Mouse (Mus musculus) activated CD4-positive, CD25-positive, alpha-beta regulatory T cell, adult 4 months (primary cell): ENCODE data around the gene Tut7. TPM values are rescaled to one million over a fixed set of nuclear protein-coding genes. Genes with fewer than 3 reads are reported as not detected.
"Not testable (repeated sequence)": the region's sequence is repeated elsewhere in the genome, so short reads cannot be mapped to it uniquely, and the experiment has no call there.

Experiments
- ATAC-seq: one replicate; pipeline ENCODE4 v1.8.0; 2017
- polyA plus RNA-seq, 2 experiments: library from polyadenylated mRNA; unstranded; fragments of 100-300 nt; shearing (Covaris generic); gene quantifications; one replicate each; pipeline ENCODE4 v1.2.1; 2017

Gene Tut7
- polyA plus RNA-seq: 10 to 100 TPM; 62.4 to 64.7 TPM

DNA sequence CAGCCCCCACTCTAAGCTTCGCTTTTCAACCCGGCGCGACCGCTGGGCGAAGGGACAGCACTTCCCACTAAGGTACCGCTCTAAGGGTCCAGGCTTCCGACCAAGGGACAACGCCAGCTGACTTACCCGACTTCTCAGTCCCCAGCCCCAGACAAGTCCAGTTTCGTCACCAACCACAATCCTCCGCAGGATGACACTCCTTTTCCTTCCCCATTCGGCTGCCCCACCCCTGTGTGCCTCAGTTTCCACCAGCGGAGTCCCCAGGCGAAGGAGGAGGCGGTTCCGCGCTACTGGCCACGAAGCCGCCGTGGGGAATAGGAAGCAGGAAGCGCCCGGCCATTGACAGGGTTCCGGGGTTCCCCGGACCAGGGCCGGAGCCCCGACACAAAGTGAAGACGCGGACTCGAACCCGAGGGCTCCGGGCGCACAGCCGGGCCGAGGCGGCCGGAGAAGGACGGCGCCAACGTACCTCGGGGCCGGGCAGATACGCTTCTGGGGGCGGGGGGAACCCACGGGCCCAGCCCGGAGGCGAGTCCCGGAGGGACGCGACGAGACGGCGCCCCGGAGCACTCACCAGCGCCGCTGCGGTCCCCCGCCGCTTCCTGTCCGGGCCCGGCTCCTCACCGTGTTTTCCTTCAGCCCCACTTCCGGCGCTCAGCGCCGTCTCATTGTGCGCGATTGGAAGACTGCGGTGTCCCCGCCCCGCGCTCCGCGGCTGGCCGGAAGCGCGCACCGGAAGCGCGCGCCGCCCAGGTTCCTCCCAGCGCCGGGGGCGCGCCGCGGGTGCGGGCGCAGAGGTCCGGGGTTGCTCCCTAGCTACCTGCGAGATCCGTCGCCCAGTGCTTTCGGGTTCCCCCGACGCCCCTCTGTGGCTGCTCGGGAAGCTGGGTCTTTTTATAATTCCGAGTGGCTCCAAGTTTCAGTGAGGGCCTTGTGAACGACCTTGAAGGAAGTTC is at the start of gene Tut7:
Gene Tut7 (minus strand): TSS at position 641 of the 956 bp plus-strand sequence.
- ATAC-seq: peak; percentile 91

GRCm38 (mm10) chr13:59872446-59872845 is 49.5 kb upstream of the Tut7 start:
- ATAC-seq: no peak

GRCm38 (mm10) chr13:59870004-59870403 is 47.1 kb upstream of the Tut7 start:
- no peak for ATAC-seq

GRCm38 (mm10) chr13:59868011-59868649 is 45.2 kb upstream of the Tut7 start:
- ATAC-seq: no peak

GRCm38 (mm10) chr13:59867103-59867502 is 44.2 kb upstream of the Tut7 start:
- no peak for ATAC-seq

DNA sequence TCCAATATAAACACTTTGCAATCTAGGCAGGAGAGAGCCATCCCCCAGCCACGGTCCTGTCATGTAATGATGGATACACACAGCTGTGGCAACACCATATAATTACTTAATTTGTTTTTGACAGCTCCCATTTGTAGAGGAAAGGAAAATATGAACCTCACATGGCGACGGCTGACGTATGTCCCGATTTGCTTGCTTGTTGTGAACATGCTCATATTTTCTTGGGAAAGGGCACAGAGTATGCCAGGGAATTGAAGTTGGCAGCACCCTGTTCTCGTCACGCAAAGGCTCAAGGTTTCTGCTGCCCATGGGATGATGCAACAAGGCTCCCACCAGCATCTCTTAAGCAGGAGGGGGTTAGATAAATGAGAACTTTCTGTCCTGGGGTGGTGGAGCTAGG is 36.6 kb upstream of the Tut7 start:
- no peak for ATAC-seq

- ATAC-seq: no peak
Measured at GRCm38 (mm10) chr13:59856286-59857070, 33.5 kb upstream of the Tut7 start.

DNA sequence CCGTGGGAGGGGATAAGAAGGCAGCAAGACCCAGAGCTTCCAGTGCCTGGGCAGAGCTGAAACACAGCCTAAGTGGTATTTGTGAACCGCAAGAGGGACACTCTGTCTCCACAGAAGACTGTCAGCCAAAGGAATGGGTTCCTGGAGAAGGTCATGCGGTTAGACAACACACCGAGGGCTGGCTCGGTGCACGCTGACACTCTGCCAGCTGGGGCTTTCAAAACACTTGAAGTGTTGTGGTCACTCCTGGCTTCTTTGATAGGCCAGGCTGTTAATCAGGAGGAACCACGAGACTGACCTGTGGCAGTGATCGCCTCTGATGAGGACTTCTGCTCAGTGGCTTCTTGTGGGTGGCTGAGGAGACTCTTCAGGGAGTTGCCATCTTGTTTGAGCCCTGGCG is 30.5 kb upstream of the Tut7 start:
- ATAC-seq: no peak

GRCm38 (mm10) chr13:59850373-59850772 is 27.4 kb upstream of the Tut7 start:
- ATAC-seq: no peak

DNA sequence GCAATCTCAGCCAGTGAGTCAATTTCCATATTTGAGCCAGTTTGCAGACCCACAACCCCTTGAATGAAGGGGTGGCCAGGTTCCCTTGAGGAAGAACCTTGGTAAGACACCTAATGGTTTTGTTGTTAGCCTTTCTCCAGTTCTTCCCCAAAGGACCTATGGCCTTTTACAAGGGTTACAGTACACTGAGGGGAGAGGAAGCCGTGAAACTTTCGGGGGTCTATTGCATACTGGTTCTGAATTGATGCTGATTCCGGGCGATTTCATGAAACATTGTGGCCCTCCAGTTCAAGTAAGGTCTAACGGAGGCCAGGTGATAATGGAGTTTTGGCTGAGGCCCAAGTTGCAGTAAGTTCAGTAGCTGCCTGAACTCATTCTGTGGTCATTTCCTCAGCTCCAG is 21.7 kb upstream of the Tut7 start:
- ATAC-seq: no peak

DNA sequence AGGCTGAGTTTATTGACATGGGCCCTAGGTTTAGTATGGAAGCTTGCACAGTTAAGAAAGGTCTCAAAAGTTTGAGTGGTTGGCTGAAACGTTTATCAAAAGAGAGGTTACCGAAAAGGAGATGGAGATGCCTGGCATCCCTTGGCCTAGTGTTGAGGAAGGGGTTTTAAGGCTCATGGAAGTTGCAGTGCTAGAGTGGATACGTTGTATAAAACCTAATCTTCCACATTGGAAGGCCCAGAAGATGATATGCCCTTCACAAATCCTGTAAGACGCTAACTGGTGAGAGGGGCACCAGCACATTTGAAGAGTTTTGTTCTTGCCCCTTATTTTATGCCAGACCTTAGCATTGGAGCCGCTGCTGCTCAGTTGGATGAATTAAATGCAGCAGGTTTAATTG is 21.0 kb upstream of the Tut7 start:
- ATAC-seq: no peak

DNA sequence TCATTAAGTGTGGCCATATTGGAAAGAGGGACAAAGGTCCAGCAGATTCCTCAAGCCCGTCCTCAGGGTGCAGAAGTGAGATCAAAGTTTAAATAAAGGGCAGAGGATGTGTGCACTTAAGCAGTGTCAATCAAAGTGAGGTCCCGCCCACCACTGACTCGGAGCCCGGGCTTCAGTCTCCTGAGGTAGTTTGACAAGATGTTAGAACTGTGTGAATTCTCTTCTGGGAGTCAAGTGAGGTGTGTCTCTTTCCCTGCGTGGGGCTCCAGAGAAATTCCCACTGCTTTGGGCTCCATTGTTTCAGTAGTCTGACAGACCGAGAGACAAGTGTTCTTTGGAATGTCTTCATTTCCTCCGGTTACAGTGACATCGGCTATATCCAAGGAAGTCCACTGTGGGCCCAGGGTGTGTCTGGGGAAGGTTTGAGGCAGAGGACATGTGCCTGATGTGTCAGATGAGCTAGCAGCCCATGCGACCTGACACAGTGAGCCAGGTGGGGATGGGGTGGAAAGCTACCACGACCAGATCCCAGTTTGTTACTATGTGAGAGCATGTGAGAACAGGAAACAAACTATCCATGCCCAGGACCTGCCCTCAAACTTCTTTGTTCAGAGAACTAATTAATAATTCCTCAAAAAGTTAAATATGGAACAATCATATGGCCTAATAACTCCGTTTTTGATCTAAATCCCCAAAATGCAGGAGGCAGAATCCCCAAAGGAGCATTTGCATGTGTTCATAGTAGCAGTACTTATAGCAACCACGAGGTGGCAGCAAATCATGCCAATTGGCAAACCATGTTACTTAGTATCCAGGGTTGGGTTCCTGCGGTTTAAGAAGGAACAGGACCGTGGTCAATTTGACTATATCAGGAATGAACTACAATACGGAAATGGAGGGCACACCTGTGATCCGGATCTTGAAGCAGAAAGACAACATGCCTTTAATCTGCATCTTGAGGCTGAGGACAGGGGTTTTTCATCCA is 19.6 kb upstream of the Tut7 start:
- peak; percentile 44 for ATAC-seq

- ATAC-seq: not testable (repeated sequence)
Measured at GRCm38 (mm10) chr13:59841761-59842160, 18.8 kb upstream of the Tut7 start.

DNA sequence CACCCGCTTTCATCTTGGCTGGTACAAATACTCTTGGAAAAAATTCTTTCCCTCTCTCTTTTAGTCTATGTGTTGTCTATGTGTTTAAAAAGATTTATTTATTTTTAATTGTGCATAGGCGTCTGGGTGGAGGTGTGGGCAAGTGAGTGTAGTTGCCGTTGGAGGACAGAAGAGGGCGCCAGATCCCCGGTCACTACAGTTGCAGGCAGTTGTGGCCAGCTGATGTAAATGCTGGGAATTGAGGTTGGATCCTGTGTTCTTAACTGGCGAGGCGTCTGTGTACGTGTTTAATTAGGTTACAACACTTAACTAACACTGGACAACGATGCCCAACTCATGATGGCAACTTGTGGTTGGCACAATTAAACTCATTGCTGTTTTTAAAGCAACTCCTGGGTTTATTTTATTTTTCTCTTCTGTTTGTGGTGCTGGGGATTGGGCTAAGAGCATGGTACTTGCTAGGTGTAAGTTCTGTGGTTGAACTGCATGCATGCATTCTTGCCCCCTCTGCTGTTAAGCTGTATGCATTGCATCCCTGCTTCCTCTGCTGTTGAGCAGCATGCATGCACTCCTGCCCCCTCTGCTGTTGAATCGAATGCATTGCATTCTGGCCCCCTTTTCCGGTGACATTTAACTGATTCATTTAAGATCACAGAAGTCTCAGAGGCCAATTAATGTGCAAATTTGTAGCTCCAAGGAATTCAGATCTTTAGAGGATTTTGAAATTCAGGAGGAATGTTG is 17.7 kb upstream of the Tut7 start:
- peak; percentile 92 for ATAC-seq

DNA sequence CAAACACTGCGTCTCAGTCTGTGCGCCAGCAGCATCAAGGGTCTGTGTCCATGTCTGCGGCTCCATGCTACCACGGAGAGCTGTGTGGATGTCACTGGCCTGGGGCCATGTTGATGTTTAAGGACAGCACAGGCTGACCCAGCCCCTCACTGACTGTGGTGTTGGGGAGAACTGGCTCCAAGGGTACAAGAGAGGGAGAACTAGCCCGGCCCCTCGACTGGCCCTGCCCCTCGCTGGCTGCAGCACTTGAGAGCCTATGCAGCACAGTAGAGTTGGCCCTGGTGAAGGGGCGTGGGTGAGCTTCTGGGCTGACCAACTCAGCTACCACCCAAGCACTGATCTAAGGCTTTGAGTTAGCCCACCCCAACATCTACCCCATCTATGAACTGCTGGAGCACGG is 16.4 kb upstream of the Tut7 start:
- no peak for ATAC-seq

DNA sequence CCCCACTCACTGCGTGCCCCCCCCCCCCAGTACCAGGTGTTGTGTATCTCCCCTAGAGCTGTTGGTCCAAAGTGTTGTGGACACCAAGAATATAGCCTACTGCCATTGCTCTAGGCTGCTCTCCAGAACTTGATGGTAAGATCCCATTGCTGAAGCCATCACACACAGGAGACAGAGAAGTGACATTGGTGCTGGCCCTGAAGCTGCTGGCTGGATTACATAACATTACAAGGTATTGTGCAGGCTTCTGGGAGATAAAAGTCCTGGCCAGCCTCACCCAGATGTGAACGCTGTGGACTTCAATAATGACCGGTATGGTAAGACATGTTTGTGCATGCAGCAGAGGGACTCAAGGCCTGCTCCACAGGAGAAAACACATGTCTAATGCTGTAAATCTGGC is 15.5 kb upstream of the Tut7 start:
- ATAC-seq: no peak

DNA sequence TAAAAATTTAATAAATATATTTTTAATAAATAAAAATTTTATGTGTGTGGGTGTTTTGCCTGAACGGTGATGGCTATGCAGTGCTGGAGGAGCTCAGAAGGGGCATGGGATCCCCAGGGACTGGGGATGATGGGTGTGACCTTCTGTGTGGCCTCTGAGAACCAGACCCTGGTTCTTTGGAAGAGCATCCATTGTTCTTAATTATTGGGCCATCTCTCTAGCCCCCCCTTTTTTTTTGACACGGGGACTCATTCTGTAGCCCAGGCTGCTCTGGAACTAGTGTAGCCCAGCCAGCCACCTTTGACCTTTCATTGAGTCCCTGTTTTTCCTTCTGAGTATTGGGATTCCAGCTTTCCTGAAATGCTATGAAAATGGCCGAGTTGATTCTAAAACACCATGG is 13.9 kb upstream of the Tut7 start:
- ATAC-seq: no peak

DNA sequence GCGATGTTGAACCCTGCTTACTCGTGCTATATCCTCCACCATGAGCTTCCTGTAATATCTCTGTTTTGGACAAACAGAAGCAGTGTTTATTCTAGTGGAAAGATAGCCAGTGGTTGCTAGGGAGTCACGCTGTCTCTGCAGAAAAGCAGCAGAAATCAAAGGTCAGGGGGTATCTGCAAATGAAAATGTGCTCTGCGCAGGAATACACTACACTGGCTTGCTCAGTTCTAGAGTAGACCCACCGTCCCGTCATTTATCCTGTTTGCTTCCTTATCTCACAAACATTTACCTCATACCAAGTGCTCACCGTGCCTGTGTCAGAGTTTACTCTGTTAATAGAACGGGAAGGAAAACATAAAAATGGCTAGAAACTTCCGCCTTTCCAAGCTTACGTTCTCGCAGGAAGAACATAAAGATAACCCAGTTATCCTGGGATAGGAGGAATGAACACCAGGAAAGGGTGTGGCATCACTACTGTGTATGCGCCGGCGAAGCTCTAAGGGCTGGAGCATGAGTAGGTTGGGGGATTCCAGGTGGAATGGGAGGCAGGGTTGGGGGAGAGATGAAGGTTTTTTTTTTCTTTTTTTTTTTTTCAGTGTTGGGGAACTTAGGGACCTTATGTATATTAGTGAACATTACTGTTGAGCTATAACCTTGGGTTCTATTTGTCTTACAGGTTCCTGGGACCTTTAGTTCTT is 13.3 kb upstream of the Tut7 start:
- no peak for ATAC-seq

DNA sequence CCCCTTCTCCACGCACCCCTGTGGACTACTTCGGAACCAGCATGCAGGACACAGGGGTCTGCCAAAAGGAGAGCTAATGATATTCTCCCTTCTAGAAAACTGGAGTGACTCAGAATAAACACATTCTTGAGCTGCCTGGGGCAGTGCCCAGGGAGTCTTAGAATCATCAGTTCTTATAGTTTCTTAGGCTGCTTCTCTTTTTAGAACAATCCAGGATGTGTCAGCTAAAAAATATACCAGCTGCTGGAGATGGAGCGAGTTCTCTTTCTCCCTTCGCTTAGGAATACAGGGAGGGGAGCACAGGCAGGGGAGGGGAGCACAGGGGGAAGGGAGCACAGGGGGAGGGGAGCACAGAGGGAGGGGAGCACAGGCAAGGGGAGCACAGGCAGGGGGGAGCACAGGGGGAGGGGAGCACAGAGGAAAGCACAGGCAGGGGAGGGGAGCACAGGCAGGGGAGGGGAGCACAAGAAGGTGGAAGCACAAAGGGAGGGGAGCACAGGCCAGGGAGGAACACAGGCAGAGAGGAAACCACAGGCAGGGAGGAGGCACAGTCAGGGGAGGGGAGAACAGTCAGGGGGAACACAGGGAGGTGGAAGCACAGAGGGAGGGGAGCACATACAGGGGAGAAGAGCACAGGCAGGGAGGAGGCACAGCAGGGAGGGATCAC is 12.0 kb upstream of the Tut7 start:
- ATAC-seq: no peak

GRCm38 (mm10) chr13:59832871-59833270 is 9.9 kb upstream of the Tut7 start:
- no peak for ATAC-seq
